Mouse (Mus musculus): ENCODE measurements around the gene Nkd1. TPM values are rescaled to one million over a fixed set of nuclear protein-coding genes. Genes with fewer than 3 reads are reported as not detected.

Gene Nkd1
- polyA plus RNA-seq, 1 experiment from 2014 or later: 24.5 TPM

DNA sequence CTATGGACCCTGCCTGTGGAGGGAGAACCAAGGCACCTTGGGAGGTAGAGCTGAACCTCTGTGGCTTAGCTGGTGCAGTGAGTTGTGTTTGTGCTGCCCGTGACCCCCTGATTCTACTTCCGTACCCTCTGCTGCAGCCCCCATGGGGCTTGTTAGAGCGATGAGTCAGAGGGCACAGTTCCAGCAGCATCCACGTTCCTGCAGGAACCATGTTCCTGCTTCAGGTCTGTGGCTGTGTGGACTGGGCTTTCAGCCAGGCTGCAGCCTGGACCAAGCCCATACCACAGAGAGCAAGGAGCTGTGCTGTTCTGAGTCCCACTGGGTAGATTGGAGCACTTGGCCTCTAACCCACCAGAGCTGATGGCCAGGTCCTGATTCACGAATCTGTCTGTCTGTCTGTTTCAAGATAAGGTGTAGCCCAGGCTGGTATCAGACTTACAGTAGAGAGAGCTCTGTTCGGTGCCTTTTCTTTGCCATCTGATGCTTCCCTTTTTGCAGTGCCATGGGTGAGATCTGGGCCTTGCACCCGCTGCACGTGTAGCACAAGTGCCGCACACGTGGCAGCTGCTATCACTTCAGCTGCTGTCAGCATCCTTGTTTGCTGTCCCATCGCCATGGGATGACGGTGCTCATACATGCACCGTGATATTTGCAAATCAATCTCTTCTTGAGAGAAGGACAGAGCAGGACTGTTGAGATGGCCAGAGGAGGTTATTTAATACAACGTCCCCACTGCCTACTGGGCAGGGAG is 50.5 kb downstream of the Nkd1 start:
- Histone ChIP-seq H3K36me3 (ENCODE audit: control insufficient read depth, insufficient read depth) (no peaks in the 10 kb centered on the region), H3K27me3 (replicated peaks; ENCODE audit: control insufficient read depth, insufficient read depth, low read length) (no peaks in the 10 kb centered on the region), H3K4me3 (ENCODE audit: low read depth, low read length) (no peak overlapping the region), H3K4me1 (replicated peaks; ENCODE audit: control insufficient read depth, insufficient read depth, low read length) (peaks cover 4% of the 10 kb centered on the region; the same call in 1 of the 2 replicates), H3K27ac (ENCODE audit: low read depth, low read length) (no peak overlapping the region), H3K9me3 (ENCODE audit: control insufficient read depth) (no peaks in the 10 kb centered on the region), H3K9ac (ENCODE audit: low read depth, low read length) (no peak overlapping the region), H3K4me2 (replicated peaks; ENCODE audit: low read depth) (no peak overlapping the region)
- ATAC-seq: no peak
- no peak for TF ChIP-seq CTCF (IDR thresholded peaks at IDR 0.05; ENCODE audit: low read depth)
- WGBS: 77% methylated on average over 14 of the region's 14 CpGs

DNA sequence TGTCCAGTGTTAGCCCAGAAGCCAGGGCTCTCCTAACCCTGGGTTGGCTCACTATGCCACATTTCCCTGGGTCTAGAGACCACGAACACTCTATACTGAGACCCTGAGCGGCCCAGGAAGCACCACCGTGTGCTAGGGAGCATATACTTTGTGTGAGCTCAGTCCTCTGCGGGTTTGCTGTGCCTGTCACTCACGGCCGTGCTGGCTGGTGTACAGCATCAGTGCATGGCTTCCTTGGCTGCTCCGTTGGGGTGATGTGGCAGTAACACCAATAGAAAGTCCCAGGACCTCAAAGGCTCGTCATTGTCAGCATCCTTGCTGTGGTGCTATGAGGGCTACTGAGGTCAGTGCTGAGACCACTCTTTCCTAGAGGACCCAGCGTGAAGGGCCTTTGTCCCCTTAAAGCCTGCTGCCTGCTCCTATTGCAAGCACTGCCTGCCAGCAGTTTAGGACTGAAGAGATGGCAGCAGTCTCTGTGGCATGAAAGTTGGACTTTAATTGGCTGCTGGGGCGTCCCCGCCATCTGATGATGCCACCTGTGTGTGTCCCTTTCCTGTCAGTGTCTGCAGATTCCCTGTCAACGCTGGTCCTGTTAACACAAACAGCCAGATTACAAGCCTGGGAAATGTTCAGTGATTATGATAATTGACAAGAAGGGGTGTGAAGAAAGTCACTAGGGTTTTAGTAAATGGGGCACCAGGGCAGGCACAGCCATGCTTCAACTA is 51.2 kb downstream of the Nkd1 start:
- no peak overlapping the region for H3K27ac ChIP-seq (ENCODE audit: low read depth, low read length)
- H3K4me1 ChIP-seq (replicated peaks; ENCODE audit: control insufficient read depth, insufficient read depth, low read length): peaks cover 4% of the 10 kb centered on the region; the same call in 1 of the 2 replicates
- TF ChIP-seq CTCF (IDR thresholded peaks at IDR 0.05; ENCODE audit: low read depth): no peak
- 86% methylated on average over 12 of the region's 12 CpGs for WGBS
- H3K27me3 ChIP-seq (replicated peaks; ENCODE audit: control insufficient read depth, insufficient read depth, low read length): no peaks in the 10 kb centered on the region
- no peak overlapping the region for H3K9ac ChIP-seq (ENCODE audit: low read depth, low read length)
- no peak overlapping the region for H3K4me2 ChIP-seq (replicated peaks; ENCODE audit: low read depth)
- no peaks in the 10 kb centered on the region for H3K9me3 ChIP-seq (ENCODE audit: control insufficient read depth)
- ATAC-seq: no peak
- no peaks in the 10 kb centered on the region for H3K36me3 ChIP-seq (ENCODE audit: control insufficient read depth, insufficient read depth)
- H3K4me3 ChIP-seq (ENCODE audit: low read depth, low read length): no peak overlapping the region

DNA sequence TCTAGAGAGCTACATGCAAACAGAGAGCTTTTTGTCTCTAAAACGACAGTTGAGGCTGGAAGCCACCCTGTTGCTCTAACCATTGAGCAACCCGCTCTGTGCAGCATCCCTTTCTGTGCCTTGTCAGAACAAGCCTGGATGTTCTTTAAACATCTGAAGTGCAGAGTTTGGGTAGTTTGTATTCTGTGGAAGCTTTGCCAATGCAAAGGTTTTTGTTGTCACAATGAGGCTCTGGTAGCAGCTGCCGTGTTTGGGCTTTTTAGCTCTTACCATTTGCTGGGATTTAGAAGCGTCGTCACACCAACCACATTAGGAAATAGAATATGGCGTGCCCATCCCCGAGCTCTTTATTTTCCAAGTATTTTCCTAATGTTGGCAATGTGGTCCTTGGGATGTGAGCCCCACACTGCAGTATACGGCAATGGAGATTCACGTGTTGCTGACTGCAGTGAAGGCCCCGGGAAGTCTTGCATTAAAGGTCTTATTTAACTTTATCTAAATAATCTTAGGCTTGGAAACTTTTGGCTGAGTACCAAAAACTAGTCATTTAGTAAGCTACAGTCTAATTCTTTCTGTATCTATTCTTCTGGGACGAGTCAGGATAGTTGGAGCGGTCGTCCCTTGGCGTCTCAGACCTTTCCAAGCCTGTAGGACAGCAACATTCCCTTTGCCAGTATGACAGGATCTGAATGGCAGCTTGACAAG is 51.9 kb downstream of the Nkd1 start:
- Histone ChIP-seq H3K9ac (ENCODE audit: low read depth, low read length) (no peak overlapping the region), H3K4me2 (replicated peaks; ENCODE audit: low read depth) (no peak overlapping the region), H3K4me1 (replicated peaks; ENCODE audit: control insufficient read depth, insufficient read depth, low read length) (peaks cover 4% of the 10 kb centered on the region; the same call in 1 of the 2 replicates), H3K27ac (ENCODE audit: low read depth, low read length) (no peak overlapping the region), H3K36me3 (ENCODE audit: control insufficient read depth, insufficient read depth) (no peaks in the 10 kb centered on the region), H3K9me3 (ENCODE audit: control insufficient read depth) (no peaks in the 10 kb centered on the region), H3K27me3 (replicated peaks; ENCODE audit: control insufficient read depth, insufficient read depth, low read length) (no peaks in the 10 kb centered on the region), H3K4me3 (ENCODE audit: low read depth, low read length) (no peak overlapping the region)
- no peak for ATAC-seq
- 71% methylated on average over 14 of the region's 14 CpGs for WGBS
- TF ChIP-seq CTCF (IDR thresholded peaks at IDR 0.05; ENCODE audit: low read depth): no peak

DNA sequence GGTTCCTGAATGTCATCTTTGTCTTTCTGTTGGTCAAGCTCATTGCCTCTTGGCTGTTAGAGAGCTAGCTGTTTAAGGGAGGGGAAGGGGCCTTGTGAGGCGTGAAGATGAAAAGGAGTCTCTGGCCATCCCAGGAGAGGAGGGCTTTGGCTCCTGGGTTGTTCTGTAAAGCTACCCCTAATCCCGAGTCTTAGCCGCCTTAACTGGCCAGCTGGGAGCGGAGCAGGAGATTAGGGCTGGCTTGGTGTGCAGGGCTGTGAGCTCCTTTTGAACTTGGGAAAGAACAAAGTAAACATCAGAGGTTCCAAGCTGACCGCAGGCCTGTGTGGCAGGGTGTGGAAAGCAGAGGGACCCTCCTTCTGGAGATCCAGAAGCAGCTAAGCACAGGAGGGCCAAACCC is 53.8 kb downstream of the Nkd1 start:
- Histone ChIP-seq H3K27me3 (replicated peaks; ENCODE audit: control insufficient read depth, insufficient read depth, low read length) (no peaks in the 10 kb centered on the region), H3K27ac (ENCODE audit: low read depth, low read length) (no peak overlapping the region), H3K4me2 (replicated peaks; ENCODE audit: low read depth) (no peak overlapping the region), H3K9me3 (ENCODE audit: control insufficient read depth) (no peaks in the 10 kb centered on the region), H3K36me3 (ENCODE audit: control insufficient read depth, insufficient read depth) (no peaks in the 10 kb centered on the region), H3K9ac (ENCODE audit: low read depth, low read length) (no peak overlapping the region), H3K4me3 (ENCODE audit: low read depth, low read length) (no peak overlapping the region), H3K4me1 (replicated peaks; ENCODE audit: control insufficient read depth, insufficient read depth, low read length) (peaks cover 4% of the 10 kb centered on the region; the same call in 1 of the 2 replicates)
- no peak for TF ChIP-seq CTCF (IDR thresholded peaks at IDR 0.05; ENCODE audit: low read depth)
- WGBS: 81% methylated on average over 5 of the region's 5 CpGs
- ATAC-seq: no peak

DNA sequence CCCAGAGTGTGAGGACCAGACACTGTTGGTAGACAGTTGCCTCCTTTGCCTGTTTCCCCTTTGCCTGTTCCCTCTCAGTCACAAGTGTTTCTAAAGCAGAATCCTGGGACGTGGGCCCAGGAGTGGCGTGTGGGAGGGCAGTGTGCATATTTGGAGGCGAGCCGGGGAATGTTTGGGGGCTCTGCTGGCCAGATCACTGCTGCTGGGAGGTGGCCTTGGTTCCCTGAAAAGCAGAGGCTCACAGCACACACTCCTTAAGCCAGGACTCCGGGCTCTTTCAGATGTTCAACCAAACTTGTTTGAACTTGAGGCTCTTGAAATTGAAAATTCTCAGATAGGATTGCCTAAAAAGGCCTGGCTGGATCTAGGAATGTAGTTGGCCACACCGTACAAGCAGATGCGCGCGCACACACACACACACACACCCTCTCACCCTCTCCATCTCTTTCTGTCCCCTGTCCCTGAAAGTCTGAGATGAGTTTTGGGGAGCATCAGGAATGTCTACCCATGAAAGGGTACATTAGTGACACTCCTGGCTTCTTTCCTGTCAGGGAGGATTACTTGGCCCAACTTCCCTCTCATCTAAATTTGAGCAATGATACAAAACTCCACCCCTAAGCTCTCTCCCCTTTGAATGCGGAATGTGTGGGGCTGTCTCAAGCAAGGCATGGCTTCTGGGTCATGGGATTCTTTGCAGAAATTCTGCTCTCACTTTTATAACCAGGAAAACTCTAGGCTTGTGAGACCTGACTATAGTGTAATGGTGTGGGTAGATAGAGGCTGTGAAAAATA is 55.4 kb downstream of the Nkd1 start:
- 60% methylated on average over 10 of the region's 10 CpGs for WGBS

More for the DNA sequence above, 55.4 kb downstream of the Nkd1 start:
- Histone ChIP-seq H3K4me2 (replicated peaks; ENCODE audit: low read depth) (no peak overlapping the region), H3K9me3 (ENCODE audit: control insufficient read depth) (no peaks in the 10 kb centered on the region), H3K27me3 (replicated peaks; ENCODE audit: control insufficient read depth, insufficient read depth, low read length) (no peaks in the 10 kb centered on the region), H3K27ac (ENCODE audit: low read depth, low read length) (peak overlapping the region; percentile 60; the same call in 1 of the 2 replicates), H3K4me3 (ENCODE audit: low read depth, low read length) (no peak overlapping the region), H3K4me1 (replicated peaks; ENCODE audit: control insufficient read depth, insufficient read depth, low read length) (no peaks in the 10 kb centered on the region), H3K36me3 (ENCODE audit: control insufficient read depth, insufficient read depth) (no peaks in the 10 kb centered on the region), H3K9ac (ENCODE audit: low read depth, low read length) (no peak overlapping the region)
- TF ChIP-seq CTCF (IDR thresholded peaks at IDR 0.05; ENCODE audit: low read depth): no peak
- ATAC-seq: peak; percentile 38; the same call in 1 of the 2 replicates
